Mouse (Mus musculus) mesoderm, embryonic 11.5 days (tissue): ENCODE measurements at regions not wholly inside any gene's neighbourhood (a gene's known extent, or its start where the extent isn't known, plus 50 kb on each side); places are given as distances from the start of the nearest gene placed in this dataset.
A peak's percentile ranks its signal among the peaks of the same experiment; 100 is the strongest.

Experiments used
- DNase-seq: peaks from one replicate; pipeline ENCODE4 v3.0.0-alpha.2; 2012; ENCODE audit warnings: low read depth, low spot score

- DNase-seq: no peak
Measured at GRCm38 (mm10) chr2:73041475-73041874, 55.0 kb upstream of the Gm11084 start.

DNA sequence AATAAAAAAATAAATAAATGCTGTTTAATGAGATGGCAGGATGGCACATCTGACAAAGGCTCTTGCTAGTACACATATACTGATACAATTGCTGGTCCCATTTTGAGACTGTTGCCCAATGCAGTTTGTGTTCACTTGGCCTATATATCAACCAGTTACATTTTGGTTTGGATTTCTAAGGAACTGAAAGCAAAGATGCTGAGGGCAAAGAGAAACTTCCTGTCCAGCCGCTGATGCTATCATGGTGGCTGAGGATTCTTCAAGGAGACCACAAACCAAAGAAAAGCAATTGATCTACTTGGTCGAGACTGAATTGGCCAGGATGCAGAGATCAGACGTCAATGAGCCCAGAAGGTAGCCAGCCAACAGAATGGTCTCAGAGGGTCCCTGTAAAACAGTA lies 53.5 kb upstream of the Gm11084 start:
- no peak for DNase-seq

GRCm38 (mm10) chr2:73039300-73039699 lies 52.8 kb upstream of the Gm11084 start:
- DNase-seq: no peak

GRCm38 (mm10) chr2:73038290-73038732 lies 51.8 kb upstream of the Gm11084 start:
- peak; percentile 69 for DNase-seq

DNA sequence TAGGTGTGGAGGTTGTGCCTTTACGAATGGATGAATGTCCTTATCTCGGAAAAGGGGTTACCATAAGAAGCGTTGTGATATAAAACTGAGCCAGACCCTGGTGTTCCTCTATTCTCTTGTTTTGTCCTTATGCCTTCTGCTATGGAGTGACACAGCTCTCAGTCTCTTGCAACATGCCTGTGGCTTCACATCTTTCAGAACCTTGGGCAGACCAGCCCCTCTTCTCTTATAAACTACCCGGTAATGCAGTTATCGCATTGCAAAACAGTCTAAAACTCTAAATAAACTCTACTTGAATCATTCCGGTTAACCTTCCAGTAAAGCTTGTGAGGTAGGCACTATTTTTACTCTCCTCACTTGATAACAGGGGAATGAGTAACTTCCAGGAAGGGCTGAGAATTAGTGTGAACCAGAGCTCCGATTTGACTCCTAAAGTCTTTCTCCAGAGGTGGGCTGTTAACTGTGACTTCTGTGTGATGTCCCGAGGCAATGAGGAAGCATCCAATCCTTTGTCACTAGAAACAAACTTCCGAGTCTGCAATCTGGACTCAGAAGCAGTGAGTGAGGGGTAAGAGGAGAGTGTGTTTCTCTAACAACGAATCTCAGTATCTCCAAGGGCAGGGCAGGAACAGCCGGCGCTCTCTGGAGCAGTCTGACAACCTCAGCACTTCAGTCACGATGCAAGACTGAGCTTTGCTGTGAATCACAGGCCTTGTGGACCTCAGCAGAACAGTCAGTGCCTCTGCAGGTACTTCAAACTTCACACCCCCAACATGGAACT lies 50.9 kb upstream of the Gm11084 start:
- no peak for DNase-seq
